Mouse (Mus musculus): ENCODE data around the gene Klhl8.

Klhl8 gene

GRCm38 (mm10) chr5:103916595-103917356 is 5.7 kb upstream of the Klhl8 start:
- no peak for DNase-seq (ENCODE audit: low read depth)

- no peak for DNase-seq (ENCODE audit: low read depth)
Observed at GRCm38 (mm10) chr5:103914335-103915226, 3.5 kb upstream of the Klhl8 start.

DNA sequence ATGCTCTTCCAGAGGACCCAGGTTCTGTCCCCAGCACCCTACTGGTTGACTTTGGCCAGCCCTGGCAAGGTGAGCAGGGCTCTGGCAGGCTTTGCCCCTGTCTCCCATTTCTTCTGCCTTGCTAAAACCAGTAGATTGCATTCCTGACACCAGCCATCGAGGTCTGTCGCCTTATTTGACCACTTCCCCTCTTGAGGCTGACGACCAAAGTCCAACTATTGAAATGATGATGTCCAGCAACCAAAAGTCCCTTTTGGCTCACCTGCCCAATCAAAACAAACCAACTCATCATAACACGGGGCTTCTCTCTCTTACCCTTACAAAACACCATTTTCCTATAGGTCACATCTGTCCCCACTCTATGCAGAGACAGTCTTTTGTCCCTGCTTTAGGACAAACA is 2.1 kb upstream of the Klhl8 start:
- DNase-seq (ENCODE audit: low read depth) = no peak

DNA sequence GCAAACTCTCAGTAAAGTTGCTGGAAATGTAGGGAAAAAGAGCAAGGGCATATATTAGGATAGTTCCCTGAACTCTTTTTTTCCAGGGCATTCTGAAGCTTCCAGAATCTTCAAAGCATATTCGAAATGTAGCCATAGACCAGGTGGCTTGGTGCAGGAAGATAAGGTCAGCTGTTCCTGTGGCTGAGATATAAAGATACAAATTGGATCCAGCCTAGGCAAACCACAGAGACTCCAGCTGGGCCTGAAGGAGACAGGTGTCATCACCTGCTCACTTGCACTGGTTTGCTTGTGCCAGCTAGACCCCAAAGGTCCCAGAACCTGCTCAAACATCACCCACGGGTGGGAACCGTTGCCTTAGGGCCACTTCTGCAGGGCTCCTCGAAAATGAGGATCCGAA is 496 bp upstream of the Klhl8 start:
- DNase-seq (ENCODE audit: low read depth) = no peak

GRCm38 (mm10) chr5:103910156-103910555 is 903 bp downstream of the Klhl8 start:
- DNase-seq (ENCODE audit: low read depth) = no peak

DNA sequence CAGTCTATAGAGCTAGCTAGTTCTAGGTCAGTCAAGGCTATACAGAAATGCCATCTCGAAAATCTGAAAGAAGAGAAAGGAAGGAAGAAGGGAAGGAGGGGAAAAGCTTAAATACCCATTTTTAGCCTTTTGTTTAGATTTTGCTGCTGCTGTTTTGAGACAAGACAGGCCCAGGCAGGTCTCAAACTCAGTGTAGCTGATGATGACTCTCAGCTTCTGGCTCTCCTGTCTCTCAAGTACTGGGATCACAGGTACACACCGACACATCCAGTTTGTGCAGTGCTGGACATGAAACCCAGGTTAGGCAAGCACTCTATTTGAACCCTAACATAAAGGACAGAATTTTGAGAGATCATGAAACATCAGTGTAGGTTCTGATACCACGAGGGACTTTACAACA is 1.6 kb downstream of the Klhl8 start:
- DNase-seq (ENCODE audit: low read depth) = no peak

DNA sequence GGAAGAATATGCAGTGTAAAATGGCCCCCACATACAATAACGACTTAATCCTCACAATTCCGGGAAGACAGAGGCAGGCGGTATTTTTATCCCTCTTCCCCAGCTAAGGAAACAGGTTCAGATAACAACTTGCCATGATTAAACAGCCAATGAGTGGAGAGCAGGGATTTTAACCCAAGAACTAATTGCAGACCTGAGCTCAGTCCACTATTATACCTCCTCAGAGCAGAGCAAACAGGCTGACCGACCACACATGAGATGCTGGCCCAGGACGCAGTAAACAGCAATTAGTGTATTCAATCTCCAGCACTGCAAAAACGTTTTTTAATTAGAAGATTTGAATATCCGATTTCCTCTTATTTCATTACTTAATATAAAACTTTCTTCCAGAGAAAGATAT is 2.2 kb downstream of the Klhl8 start:
- no peak for DNase-seq (ENCODE audit: low read depth)

DNA sequence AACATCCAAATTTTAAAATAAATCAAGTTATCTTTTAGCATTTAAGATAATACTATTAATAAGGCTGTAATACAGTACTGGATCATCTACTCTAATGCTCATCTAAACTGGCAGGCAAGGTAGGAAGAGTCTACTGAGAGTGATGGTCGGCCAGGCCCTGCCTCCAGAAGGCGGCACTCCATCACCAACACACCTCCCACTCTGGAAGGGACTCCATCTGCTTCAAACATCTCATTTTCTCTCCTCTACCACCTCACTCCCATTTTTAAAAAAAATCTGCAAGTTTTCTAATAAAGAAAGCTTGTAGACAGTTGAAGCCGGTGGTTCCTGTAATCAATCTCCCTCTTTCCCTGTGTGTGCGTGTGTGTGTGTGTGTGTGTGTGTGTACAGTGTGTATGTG is 3.2 kb downstream of the Klhl8 start:
- DNase-seq (ENCODE audit: low read depth) = no peak

DNA sequence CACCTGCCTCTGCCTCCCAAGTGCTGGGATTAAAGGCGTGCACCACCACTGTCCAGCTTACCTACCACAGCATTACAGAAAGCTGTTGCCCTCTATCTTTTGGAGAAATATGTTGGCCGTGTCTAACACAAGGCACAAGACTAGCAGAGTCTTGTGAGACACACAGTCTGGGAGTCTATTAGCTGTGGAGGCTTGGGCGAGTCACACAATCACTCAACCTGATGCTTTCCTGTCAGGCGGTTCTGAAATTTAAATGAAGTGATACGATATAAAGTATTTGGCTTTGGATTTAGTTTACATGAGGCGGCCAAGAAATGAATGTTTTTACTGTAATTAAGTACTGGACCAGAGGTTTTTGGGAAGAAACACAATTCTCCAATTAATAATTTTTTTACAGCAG is 4.9 kb downstream of the Klhl8 start:
- no peak for DNase-seq (ENCODE audit: low read depth)

- DNase-seq (ENCODE audit: low read depth) = no peak
Observed at GRCm38 (mm10) chr5:103898310-103898709, 12.7 kb downstream of the Klhl8 start.

DNA sequence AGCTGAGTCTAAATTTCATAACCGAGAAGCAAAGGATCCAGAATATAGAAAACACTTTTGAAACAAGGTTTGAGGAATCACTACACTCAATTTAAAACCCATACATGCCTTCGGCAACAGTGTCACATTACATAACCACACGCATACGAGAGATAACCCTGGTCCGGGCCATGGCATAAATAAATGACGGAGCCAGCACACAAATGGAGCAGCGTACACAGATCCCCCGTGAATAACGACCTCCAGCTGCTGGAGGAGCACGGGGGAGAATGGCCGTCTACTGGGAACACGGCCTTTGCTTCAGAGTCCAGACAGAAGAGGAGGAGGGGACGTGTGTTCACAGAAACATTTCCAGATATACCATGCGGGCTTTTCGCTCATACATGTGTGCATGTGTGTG is 21.3 kb downstream of the Klhl8 start:
- DNase-seq (ENCODE audit: low read depth) = no peak

DNA sequence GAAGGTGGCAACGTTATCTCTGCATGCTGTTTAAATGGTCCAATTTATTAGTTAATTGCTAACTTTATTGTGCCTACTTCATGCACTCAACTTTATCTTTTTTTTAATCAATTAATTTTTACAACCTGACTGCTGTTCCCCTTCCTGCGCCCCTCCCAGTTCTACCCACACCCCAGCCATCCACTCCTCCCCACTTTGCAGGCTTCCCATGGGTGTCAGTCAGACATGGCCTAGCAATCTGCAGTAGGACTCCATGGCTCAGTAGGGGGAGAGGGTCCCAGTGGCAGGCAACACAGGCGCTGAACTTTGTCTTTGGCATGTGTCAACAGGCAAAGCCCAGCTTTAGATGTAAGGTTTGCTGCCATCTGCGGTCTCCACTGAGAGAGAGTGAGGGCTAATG is 47.3 kb downstream of the Klhl8 start:
- DNase-seq (ENCODE audit: low read depth) = no peak

GRCm38 (mm10) chr5:103860622-103861021 is 50.4 kb downstream of the Klhl8 start:
- no peak for DNase-seq (ENCODE audit: low read depth)

- DNase-seq (ENCODE audit: low read depth) = no peak
Observed at GRCm38 (mm10) chr5:103857151-103857550, 53.9 kb downstream of the Klhl8 start.

- DNase-seq (ENCODE audit: low read depth) = no peak
Observed at GRCm38 (mm10) chr5:103856286-103857009, 54.6 kb downstream of the Klhl8 start.

DNA sequence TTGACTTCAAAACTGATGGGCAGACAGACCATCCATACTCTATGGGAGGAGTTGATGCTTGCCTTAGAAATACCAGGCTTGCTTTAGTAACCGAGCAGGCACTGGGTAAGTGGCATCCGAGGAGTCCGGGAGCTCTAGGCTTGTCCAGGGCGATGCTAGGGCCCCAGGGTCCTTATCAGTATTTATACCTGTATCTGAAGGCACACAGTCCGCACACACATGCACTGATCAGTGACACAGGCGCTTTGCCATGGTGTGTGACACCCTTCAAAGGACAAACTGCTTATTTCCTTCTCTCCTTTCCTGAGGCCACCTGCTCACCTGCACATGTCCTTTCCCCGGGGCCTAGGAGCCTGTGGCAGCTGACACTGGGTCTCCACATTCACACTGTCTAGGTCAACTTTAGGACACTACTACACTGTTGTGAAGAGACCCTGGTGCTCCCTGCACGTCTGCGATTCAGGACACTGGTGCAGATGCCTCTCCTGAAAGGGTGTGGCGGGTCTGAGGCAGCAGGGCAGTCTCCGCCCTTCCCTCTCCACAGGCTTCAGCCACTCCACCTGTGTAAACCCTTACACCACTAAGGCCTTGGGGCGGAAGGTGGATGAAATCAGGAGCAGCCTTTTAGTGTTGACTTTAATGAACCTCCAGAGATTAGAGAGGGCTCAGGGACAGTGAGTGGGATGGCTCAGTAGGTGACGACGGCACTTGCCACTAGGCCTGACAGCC is 55.4 kb downstream of the Klhl8 start:
- no peak for DNase-seq (ENCODE audit: low read depth)

DNA sequence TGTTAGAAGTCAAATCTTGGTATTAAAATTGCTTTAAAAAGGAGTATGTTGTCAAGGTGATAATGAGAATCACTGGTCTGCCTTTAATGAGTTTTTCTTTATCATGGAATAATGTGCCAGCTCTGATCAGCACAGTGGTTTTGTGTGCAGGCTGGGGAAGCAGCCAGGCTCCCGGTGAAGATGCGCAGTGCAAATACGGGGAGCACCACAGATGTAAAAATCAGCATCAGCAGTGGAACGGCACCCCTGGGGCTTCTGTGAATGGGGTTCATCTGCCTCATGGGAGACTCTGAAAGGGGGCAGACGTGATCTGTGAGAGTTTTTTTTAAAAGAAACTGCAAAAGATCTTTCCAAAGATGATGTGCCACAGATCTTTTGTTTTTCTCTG is 56.3 kb downstream of the Klhl8 start:
- no peak for DNase-seq (ENCODE audit: low read depth)

DNA sequence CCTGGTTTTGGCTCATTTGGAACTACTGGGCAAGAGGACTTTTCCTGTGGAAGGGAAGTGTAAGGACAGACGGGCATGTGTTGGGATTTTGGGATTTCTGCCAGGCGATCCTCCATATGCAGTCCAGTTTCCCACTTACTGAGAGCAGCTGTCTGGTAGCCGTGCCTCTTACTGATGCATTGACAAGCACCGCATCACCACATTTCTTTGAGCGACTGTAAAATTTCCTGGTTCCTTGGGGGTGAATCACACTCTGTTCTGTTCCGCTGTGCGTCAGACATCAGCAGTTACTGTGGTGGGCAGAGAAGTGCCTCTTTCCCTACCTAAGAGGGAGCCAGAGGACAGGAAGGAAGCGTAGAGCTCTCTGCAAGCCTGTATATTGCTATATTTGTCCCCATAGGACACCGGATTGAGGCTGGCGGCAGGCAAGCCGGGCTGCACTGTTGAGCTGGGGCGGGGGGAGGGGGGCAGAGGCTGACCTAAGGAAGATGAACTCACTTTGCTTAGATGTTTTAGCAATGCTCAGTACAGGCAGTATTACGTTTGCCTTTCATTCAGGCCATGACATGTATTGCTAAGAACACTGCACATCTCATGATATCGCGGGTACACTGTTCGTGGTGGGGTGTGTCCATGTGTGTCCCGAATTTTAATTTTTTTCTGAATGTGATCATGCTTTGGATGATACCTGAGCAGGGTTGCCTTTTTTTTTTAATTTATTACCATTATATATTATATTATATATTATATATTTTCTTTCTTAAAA is 56.8 kb downstream of the Klhl8 start:
- no peak for DNase-seq (ENCODE audit: low read depth)

DNA sequence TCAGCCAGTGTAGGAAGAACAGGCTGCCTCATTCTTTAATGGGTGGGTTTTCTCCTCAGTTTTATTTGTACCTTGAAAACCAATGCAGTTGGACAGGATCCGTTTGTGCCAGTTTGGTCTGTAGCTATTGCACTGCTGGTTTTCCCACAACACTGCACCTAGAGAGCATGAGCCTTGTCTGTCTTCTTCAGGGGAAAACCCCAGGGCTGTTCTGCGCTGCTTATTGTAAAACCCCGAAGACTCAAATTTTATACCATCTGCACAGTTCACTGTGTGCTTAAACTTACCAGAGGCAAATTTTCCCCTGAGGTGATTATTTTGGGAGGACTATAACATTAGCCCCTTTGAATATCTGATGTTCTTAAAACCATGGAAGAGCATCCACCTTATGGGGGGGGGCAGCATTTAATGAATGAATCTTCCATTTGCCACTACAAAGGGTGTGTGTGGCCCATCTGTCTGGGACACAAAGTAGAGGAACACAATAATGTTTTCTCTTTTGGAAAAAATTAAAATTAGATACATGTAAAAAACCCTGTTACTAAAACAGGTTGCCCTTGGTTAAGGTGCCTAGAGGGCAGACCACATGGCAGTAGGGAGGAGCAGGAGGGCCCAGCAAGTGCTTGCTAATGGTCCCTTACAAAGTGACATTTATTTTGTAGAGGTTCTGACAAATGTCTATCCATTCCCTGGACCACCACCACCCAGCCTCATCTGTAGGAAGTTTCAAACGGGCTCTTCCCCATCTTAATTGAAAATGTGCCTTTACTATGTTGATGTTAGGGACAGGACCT is 58.1 kb downstream of the Klhl8 start:
- no peak for DNase-seq (ENCODE audit: low read depth)

DNA sequence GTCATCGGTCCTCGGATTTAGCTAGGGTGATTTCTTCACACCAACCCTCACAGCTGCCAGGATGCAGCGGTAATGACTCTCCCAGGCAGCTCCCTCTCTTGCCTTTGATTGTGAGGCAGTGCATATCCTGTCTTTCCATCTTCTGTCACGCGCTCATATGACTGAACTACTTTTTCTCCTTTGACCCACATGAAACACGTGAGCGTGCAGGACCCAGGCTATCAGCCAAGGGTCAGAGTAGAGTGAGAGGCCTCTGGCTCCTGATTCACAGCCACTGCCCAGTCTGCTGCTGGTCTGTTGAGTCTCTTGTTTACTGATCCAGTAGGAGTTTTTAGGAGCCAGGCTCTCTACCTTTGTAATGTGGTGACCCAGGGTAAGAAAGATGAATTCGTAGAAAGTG is 62.5 kb downstream of the Klhl8 start:
- DNase-seq (ENCODE audit: low read depth) = no peak

Measured in fibroblast of lung, adult 2 months (primary cell).